Mouse (Mus musculus) c-Kit-positive CD71-positive TER-119-negative erythroid progenitor cells, embryonic 14.5 days (primary cell): ENCODE data around the gene Ankmy1.

ENCODE experiments used
- DNase-seq: peaks from one replicate; pipeline ENCODE4 v3.0.0-alpha.2; 2013; ENCODE audit warnings: low read depth

Gene Ankmy1

GRCm38 (mm10) chr1:92815756-92816294, 86.9 kb downstream of the Ankmy1 start:
- DNase-seq = no peak

- DNase-seq = no peak
Observed at GRCm38 (mm10) chr1:92815100-92815499, 87.6 kb downstream of the Ankmy1 start.

- no peak for DNase-seq
Observed at GRCm38 (mm10) chr1:92814319-92814718, 88.4 kb downstream of the Ankmy1 start.
